Mouse (Mus musculus): ENCODE results near the gene Dll3.

Dll3 gene

DNA sequence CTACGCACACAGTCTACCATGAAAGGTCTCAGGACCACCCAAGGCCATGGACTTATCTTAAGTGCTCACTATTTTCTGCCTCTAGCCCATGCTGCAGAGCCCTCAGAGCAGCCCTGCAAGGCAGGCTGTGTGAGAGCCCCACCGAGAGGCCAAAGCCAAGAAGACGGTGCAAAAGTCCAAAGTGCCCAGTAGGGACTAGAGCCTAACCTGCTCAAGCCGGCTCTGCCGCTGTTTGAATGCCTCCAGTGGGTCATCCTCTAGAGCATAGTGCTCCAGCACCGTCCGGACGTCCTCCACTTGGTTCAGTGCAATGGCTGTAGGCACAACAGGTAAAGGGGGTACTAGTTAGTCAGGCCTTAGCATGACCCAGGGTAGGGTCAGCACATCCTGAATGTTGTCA is 4.2 kb upstream of the Dll3 start:
- DNase-seq = no peak

- DNase-seq = no peak
These were observed 3.6 kb upstream of the Dll3 start for GRCm38 (mm10) chr7:28305641-28306040.

DNA sequence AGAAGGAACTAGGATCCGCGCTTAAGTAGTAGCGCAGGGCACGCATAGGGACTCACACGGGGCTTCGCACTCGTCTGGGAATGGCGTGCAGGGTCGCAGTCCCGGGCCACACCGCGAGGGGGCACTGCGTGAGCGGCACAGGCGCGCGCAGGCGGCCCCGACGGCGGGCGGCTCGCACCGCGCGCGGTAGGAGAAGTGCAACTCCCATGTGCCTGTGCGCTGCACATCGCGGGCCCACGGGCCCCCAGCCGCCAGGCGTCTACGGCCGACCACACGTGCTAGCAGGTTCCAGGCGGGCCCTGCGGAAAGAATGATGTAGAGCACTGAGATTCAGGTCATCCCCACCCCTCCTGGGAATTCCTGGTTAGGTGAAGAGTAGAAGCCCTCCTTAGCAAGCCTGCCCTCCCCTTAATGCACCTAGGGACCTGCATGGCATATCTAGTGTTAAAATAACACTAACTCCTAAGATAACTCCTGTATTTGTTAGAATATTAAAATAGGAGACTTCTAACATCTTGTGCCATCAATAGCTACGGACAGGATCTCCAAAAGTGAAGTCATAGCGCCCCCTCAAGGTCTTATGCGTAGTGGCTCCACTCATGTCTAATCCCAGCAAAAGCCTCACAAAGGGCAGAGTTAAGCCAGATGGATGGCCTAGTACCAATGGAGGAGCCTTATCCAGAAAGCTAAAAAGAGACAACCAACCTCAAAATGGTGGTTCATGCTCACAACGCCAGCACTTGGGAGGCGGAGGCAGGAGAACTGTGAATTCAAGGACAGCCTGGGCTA is 3.0 kb downstream of the Dll3 start:
- peak; percentile 42 for DNase-seq

DNA sequence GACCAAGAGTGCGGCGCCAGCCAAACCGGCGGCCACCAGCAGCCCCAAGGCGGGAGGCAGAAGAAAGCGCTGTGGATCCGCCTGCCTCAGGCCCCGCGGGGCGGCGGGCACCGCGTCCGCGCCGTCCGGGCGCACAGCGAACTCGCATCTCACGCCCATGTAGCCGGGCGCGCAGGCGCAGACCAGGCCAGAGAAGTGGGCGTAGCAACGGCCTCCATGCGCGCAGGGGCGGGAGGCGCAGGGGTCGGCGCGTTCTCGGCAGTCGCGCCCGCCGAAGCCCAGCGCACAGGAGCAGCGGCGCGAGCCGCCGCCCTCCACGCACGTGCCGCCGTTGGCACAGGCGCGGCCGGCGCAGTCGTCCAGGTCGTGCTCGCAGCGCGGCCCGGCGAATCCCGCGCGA is 7.6 kb downstream of the Dll3 start:
- peak; percentile 54 for DNase-seq

DNA sequence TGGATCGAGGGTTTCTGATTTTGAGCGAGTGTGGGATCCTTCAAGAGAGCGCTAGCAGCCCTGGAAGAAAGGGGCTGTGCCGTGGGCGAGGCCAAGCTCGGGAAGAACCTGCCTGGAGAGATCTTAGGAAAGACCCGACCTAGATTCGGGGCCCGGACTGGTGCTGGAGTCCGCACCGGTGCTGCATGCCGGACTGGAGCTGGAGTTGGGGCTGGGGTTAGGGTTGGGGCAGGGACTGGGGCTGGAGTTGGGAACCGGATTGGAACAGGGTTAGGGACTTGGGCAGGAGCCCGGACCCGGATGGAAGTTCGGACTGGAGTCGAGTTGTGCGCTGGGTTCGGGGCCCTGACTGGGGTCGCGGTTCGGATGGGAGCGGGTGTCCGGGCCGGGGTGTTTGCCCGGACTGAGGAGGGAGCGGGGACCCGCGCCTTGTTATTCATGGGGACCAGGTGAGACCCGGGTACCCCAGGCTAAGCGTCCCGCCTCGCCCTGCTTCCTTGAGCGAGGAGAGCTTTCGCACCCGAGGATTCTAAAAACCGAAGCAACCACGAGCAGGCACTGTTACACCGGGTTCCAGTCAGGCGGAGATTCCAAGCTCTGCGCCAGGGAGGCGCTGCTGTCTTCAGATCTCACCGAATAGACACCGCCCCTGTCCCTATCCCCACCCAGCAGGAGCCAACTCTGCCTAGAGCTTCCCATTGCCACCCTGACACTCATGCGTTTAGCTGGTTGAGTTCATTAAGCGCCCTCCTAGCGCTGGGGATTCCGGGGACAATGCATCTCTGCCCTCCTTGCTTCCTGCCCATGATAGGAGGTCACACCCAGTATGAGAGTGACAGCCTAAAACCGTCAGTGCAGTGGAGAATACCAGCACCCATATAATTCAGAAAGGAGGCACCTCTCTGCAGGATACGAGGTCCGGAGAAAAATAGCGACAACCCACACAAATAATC is 11.1 kb downstream of the Dll3 start, which contains the start of gene Selenov:
TSS of gene Selenov (minus strand) at position 549 of the 953 bp plus-strand sequence.
- peak; percentile 31 for DNase-seq

GRCm38 (mm10) chr7:28290165-28290564 is 11.9 kb downstream of the Dll3 start:
- DNase-seq = no peak

DNA sequence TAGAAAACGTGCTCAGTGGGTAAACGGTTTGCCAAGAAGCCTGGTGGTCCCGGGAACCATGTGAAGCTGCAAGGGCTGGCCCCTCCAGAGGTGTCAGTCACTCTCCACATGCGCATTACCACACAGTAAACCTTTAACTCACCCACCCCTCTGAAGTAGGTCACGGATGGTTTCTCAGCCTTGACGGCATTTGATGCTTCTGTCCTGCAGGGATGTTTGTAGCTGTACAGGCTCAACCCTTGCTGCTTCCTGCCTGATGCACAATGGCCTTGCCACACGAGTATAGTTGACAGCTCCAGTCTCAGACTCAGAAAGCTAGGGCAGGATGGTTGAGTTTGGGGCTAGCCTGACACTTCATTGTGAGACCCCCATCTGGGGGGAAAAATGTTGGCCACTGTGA is 21.4 kb downstream of the Dll3 start:
- DNase-seq = no peak

DNA sequence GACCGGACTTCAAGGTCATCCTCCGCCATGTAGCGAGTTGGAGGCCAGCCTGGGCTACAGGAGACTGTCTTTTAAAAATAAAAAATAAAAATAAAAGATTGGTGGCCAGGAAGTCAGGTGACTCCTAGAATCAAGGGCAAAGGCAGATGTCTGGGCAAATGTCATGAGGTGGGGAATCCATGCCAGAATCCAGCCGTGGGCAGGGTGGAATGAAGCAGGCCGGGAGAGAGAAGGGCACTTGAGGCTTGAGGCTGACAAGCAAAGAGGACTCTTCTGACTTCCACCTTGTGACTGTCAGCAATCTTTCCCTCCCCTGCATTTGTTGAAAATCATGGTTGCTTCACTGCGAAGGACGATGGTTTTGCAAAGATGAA is 23.8 kb downstream of the Dll3 start:
- no peak for DNase-seq

- DNase-seq = peak; percentile 91
These were observed 24.3 kb downstream of the Dll3 start, which contains the start of gene Eid2b for GRCm38 (mm10) chr7:28277615-28278278. Gene Eid2b (plus strand): TSS chr7:28277739.

- DNase-seq = no peak
These were observed 24.8 kb downstream of the Dll3 start for GRCm38 (mm10) chr7:28277237-28277614.

GRCm38 (mm10) chr7:28271761-28272160 is 30.3 kb downstream of the Dll3 start:
- DNase-seq = no peak

GRCm38 (mm10) chr7:28269355-28269754 is 32.7 kb downstream of the Dll3 start:
- no peak for DNase-seq

DNA sequence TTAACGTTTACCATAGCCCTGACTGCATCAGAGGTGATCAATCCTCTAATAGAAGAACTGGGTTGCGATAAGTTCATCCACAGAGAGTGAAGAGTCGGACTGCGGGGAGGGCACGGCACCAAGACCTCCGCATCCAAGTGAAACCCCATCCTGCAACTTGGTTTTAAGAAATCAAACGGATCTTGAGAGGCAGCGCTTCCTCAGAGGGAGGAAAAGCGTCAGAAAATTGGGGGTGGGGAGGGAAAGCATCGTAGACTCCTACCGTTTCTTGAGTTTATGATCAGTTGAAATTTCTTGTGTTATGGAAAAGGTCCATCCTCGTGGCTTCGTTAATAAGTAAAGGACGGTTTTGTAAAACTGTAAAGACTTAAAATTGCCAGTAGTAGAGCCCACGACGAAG is 33.5 kb downstream of the Dll3 start:
- DNase-seq = no peak

DNA sequence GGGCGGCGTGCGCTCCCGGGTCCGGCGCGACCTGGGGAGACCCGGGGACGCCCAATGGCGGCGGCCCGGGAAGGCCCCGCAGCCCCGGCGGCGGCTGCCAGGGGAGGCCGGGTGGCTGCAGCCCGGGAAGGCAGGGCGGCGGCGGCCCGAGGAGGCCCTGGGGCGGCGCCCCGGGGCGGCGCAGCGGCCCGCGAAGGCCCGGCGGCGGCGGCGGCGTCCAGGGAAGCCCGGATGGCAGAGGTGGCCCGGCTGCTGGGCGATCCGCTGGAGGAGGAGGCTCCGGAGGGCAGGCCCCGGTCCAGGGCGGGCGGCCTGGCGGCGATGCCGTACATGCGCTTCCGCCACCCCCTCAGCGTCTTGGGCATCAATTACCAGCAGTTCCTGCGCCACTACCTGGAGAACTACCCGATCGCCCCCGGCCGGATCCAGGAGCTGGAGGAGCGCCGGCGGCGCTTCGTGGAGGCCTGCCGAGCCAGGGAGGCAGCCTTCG is 34.0 kb downstream of the Dll3 start:
- no peak for DNase-seq

- peak; percentile 90 for DNase-seq
These were observed 34.7 kb downstream of the Dll3 start, which contains the start of gene Eid2 for GRCm38 (mm10) chr7:28267129-28268041. Gene Eid2 (plus strand): TSS chr7:28267881.

GRCm38 (mm10) chr7:28265391-28265790 is 36.6 kb downstream of the Dll3 start:
- DNase-seq = no peak

DNA sequence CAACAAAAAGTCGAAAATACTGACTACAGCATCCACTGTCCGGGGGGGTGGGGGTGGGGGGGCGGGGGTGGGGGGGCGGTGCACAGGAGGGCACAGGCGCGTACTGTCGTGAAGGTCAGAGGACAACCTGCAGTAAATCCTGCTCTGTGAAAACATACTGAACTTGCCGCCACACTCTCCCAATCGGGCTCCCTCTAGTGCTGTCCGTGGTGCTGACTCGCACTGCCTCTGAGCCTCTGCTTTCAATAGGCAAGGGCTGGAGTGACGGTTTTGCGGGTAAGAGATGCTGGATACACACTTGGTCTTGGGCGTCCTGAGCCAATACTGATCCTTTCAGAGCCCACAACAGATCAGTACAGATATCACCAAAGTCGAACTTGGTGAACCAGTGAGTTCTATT is 38.3 kb downstream of the Dll3 start:
- no peak for DNase-seq

- DNase-seq = no peak
These were observed 39.2 kb downstream of the Dll3 start for GRCm38 (mm10) chr7:28262861-28263260.

GRCm38 (mm10) chr7:28255476-28255875 is 46.6 kb downstream of the Dll3 start:
- DNase-seq = no peak

GRCm38 (mm10) chr7:28254591-28254990 is 47.4 kb downstream of the Dll3 start:
- no peak for DNase-seq

GRCm38 (mm10) chr7:28251976-28252375 is 50.1 kb downstream of the Dll3 start:
- no peak for DNase-seq

DNA sequence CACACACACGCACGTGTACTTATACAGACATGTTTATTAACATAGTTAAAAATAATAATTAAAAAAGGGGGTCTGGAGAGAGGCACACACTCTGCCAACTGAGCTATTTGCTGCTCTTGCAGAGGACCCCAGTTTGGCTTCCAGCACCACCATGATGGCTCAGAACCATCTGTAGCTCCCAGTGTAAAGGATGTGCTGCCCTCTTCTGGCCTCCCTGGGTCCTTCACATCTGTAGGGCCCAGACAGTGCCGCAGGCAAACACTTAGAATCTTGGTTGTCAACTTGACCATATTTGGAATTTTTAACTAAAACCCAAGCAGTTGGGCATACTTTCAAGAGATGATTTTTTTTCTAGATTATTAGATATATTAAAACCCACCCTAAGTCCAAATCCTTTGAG is 53.1 kb downstream of the Dll3 start:
- DNase-seq = no peak
